Mouse (Mus musculus): ENCODE data around the gene Dnase1l3. TPM values are rescaled to one million over a fixed set of nuclear protein-coding genes. Genes with fewer than 3 reads are reported as not detected.

Dnase1l3 gene
- polyA plus RNA-seq, 1 experiment from 2014 or later: not detected

DNA sequence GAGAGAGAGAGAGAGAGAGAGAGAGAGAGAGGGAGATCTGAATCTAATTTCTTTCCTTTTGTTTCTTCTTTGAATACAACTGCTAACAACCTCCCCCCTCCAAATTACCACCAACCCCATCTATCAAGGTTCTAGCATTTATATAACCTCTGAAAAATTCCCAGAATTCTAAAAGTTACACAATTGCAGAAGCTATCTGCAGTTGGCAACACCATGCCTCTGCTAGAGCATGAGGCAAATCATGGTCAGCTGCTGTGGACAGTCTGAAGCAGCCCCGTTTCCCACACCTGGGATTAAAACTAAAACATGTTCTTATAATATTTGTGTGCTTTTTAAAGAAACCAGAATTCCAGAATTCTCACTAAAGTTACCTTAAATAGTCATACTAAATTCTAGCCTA is 35.4 kb upstream of the Dnase1l3 start:
- Histone ChIP-seq H3K27ac (replicated peaks) (no peak overlapping the region), H3K4me3 (no peak overlapping the region), H3K36me3 (no peaks in the 10 kb centered on the region), H3K9me3 (replicated peaks) (no peaks in the 10 kb centered on the region), H3K4me1 (peaks cover 19% of the 10 kb centered on the region), H3K27me3 (ENCODE audit: low read depth, poor library complexity, severe bottlenecking) (no peaks in the 10 kb centered on the region)
- no peak for DNase-seq (ENCODE audit: low spot score)
- WGBS: 89% methylated on average over 1 of the region's 1 CpGs

- Histone ChIP-seq H3K9me3 (replicated peaks) (no peaks in the 10 kb centered on the region), H3K4me3 (no peak overlapping the region), H3K4me1 (peaks cover 22% of the 10 kb centered on the region), H3K27ac (replicated peaks) (no peak overlapping the region), H3K36me3 (no peaks in the 10 kb centered on the region), H3K27me3 (ENCODE audit: low read depth, poor library complexity, severe bottlenecking) (no peaks in the 10 kb centered on the region)
- DNase-seq (ENCODE audit: low spot score): no peak
- 88% methylated on average over 5 of the region's 5 CpGs for WGBS
These were observed 33.7 kb upstream of the Dnase1l3 start for GRCm38 (mm10) chr14:8028086-8028485.

DNA sequence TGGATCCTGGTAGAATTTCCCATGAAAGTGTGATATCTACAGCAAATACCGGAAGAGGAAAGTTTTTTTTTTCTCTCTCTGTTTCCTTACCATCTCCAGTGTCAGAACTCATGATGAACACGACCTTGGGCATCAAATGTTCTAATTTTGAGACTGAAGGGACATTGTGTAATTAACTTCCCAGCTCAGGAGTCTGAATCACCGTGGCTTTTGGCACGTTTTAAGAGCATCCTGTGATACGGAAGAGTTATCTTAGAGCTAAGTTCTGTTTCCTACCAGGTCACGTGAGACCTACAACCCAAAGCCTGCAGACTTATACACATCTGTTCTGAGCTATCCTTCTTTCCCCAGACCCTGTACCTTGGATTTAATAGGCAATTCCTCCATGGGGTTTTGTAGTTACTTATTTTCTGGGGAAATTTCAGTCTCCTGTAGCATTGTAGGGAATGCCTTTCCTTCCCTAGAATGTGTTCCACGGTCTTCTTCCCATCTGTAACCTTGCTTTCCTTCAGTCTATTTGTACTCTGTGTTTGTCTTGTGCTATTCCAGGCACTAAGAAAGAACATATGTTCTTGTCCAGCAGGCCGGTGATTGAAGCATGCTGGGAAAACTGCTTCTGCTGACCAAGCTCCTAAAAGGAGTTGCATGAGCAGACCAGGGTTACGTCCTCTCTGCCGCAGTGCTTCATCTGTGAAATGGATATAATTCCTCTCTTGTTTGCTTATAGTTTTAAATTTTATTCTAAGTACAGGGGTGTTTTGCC is 32.6 kb upstream of the Dnase1l3 start:
- DNase-seq (ENCODE audit: low spot score): no peak
- Histone ChIP-seq H3K4me1 (peaks cover 16% of the 10 kb centered on the region), H3K36me3 (no peaks in the 10 kb centered on the region), H3K27me3 (ENCODE audit: low read depth, poor library complexity, severe bottlenecking) (no peaks in the 10 kb centered on the region), H3K4me3 (no peak overlapping the region), H3K9me3 (replicated peaks) (no peaks in the 10 kb centered on the region), H3K27ac (replicated peaks) (no peak overlapping the region)
- 88% methylated on average over 10 of the region's 10 CpGs for WGBS

DNA sequence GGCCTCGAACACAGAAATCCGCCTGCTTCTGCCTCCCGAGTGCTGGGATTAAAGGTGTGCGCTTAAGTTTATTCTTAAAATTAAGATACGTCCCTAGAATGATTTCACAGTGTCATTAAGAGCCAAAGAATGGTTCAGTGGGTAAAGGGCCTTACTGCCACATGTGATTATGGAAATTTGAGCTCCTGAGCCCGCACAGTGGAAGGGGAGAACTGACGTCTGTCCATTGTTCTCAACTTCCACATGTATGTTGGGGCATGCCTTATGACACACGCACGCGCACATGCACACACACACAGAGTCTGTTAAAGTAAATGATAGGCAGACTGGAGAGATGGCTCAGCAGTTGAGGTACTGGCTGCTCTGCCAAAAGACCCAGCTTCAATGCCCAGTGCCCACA is 30.6 kb upstream of the Dnase1l3 start:
- WGBS: 92% methylated on average over 10 of the region's 10 CpGs
- no peaks in the 10 kb centered on the region for H3K27me3 ChIP-seq (ENCODE audit: low read depth, poor library complexity, severe bottlenecking)
- H3K27ac ChIP-seq (replicated peaks): no peak overlapping the region
- peaks cover 4% of the 10 kb centered on the region; the same call in 1 of the 2 replicates for H3K4me1 ChIP-seq
- no peak overlapping the region for H3K4me3 ChIP-seq
- H3K9me3 ChIP-seq (replicated peaks): no peaks in the 10 kb centered on the region
- no peak for DNase-seq (ENCODE audit: low spot score)
- H3K36me3 ChIP-seq: no peaks in the 10 kb centered on the region

GRCm38 (mm10) chr14:8024469-8024868 is 30.1 kb upstream of the Dnase1l3 start:
- WGBS: 59% methylated on average over 6 of the region's 6 CpGs
- no peaks in the 10 kb centered on the region for H3K36me3 ChIP-seq
- DNase-seq (ENCODE audit: low spot score): no peak
- H3K27ac ChIP-seq (replicated peaks): no peak overlapping the region
- H3K4me3 ChIP-seq: no peak overlapping the region
- H3K4me1 ChIP-seq: peaks cover 4% of the 10 kb centered on the region; the same call in 1 of the 2 replicates
- no peaks in the 10 kb centered on the region for H3K27me3 ChIP-seq (ENCODE audit: low read depth, poor library complexity, severe bottlenecking)
- no peaks in the 10 kb centered on the region for H3K9me3 ChIP-seq (replicated peaks)

- no peak overlapping the region for H3K27ac ChIP-seq (replicated peaks)
- no peaks in the 10 kb centered on the region for H3K9me3 ChIP-seq (replicated peaks)
- peaks cover 4% of the 10 kb centered on the region; the same call in 1 of the 2 replicates for H3K4me1 ChIP-seq
- H3K27me3 ChIP-seq (ENCODE audit: low read depth, poor library complexity, severe bottlenecking): no peaks in the 10 kb centered on the region
- no peak overlapping the region for H3K4me3 ChIP-seq
- 84% methylated on average over 7 of the region's 7 CpGs for WGBS
- H3K36me3 ChIP-seq: no peaks in the 10 kb centered on the region
- DNase-seq (ENCODE audit: low spot score): no peak
These were observed 26.2 kb upstream of the Dnase1l3 start for GRCm38 (mm10) chr14:8020546-8020945.

DNA sequence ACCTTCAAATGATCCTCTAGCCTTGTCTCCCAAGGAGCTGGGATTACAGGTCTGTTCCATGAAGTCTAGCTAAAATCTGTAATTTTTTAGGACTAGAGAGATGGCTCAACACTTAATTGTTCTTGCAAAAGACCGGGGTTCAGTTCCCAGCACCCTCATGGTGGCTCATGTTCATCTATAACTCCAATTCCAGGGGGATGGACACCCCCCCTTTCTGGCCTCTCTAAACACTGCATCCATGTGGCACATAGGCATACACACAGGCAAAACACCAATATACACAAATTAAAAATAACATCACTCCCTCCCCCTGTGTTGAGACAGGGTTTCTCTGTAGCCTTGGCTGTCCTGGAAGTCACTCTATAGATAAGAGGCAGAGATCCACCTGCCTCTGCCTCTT is 25.6 kb upstream of the Dnase1l3 start:
- 94% methylated on average over 1 of the region's 1 CpGs for WGBS
- no peak overlapping the region for H3K27ac ChIP-seq (replicated peaks)
- H3K4me3 ChIP-seq: no peak overlapping the region
- peaks cover 4% of the 10 kb centered on the region; the same call in 1 of the 2 replicates for H3K4me1 ChIP-seq
- H3K9me3 ChIP-seq (replicated peaks): no peaks in the 10 kb centered on the region
- no peak for DNase-seq (ENCODE audit: low spot score)
- H3K27me3 ChIP-seq (ENCODE audit: low read depth, poor library complexity, severe bottlenecking): no peaks in the 10 kb centered on the region
- H3K36me3 ChIP-seq: no peaks in the 10 kb centered on the region

DNA sequence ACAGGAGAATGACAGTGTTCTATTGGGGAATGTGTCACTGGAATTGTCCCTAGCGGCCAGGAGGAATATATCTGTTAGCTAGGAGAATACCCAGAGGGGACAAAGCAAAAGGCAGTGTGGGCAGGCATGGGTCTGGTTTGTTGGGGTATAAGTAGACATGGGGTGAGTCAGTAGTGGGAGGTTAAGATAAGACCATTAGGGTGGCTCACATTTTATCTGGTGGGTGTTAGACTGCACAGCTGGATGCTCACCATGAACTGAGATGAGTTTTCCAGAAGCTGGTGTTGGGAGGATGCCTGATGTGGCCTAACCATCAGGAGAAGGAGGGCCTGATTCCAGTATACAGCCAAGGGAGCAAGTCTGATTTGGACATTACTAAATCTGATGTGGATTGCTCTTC is 22.6 kb upstream of the Dnase1l3 start:
- H3K36me3 ChIP-seq: no peaks in the 10 kb centered on the region
- WGBS: 80% methylated on average over 1 of the region's 1 CpGs
- no peak overlapping the region for H3K27ac ChIP-seq (replicated peaks)
- H3K4me3 ChIP-seq: no peak overlapping the region
- H3K4me1 ChIP-seq: no peaks in the 10 kb centered on the region
- no peak for DNase-seq (ENCODE audit: low spot score)
- no peaks in the 10 kb centered on the region for H3K27me3 ChIP-seq (ENCODE audit: low read depth, poor library complexity, severe bottlenecking)
- H3K9me3 ChIP-seq (replicated peaks): no peaks in the 10 kb centered on the region

GRCm38 (mm10) chr14:8016276-8016675 is 21.9 kb upstream of the Dnase1l3 start:
- no peak overlapping the region for H3K27ac ChIP-seq (replicated peaks)
- H3K9me3 ChIP-seq (replicated peaks): no peaks in the 10 kb centered on the region
- no peak overlapping the region for H3K4me3 ChIP-seq
- 91% methylated on average over 6 of the region's 6 CpGs for WGBS
- no peak for DNase-seq (ENCODE audit: low spot score)
- no peaks in the 10 kb centered on the region for H3K36me3 ChIP-seq
- H3K27me3 ChIP-seq (ENCODE audit: low read depth, poor library complexity, severe bottlenecking): no peaks in the 10 kb centered on the region
- no peaks in the 10 kb centered on the region for H3K4me1 ChIP-seq

DNA sequence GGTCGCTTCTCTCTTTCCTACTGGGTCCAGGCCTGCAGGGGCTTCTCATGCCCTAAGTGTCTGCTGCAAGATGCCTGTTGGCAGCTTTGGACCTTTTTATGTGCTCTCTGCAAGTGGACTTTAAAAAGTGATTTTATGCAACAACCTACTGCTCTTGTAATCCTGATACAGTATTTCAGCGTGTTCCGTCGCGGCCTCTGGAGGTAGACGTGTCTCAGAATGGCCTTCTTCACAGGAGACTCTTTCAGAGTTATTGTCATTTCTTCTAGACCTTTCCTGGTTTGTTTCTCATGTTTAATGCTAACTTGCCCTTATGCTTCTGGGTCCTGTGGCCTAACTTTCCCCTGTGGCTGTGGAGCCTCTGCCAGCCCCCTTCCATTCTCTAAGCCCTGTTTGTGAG is 21.4 kb upstream of the Dnase1l3 start:
- Histone ChIP-seq H3K27me3 (ENCODE audit: low read depth, poor library complexity, severe bottlenecking) (no peaks in the 10 kb centered on the region), H3K4me3 (no peak overlapping the region), H3K27ac (replicated peaks) (no peak overlapping the region), H3K4me1 (no peaks in the 10 kb centered on the region), H3K36me3 (no peaks in the 10 kb centered on the region), H3K9me3 (replicated peaks) (no peaks in the 10 kb centered on the region)
- 90% methylated on average over 6 of the region's 6 CpGs for WGBS
- DNase-seq (ENCODE audit: low spot score): no peak

- no peaks in the 10 kb centered on the region for H3K36me3 ChIP-seq
- H3K4me3 ChIP-seq: no peak overlapping the region
- no peaks in the 10 kb centered on the region for H3K27me3 ChIP-seq (ENCODE audit: low read depth, poor library complexity, severe bottlenecking)
- WGBS: 85% methylated on average over 6 of the region's 6 CpGs
- H3K27ac ChIP-seq (replicated peaks): no peak overlapping the region
- no peaks in the 10 kb centered on the region for H3K9me3 ChIP-seq (replicated peaks)
- H3K4me1 ChIP-seq: no peaks in the 10 kb centered on the region
- DNase-seq (ENCODE audit: low spot score): no peak
These were observed 17.6 kb upstream of the Dnase1l3 start for GRCm38 (mm10) chr14:8011938-8012337.

GRCm38 (mm10) chr14:8011297-8011696 is 16.9 kb upstream of the Dnase1l3 start:
- DNase-seq (ENCODE audit: low spot score): no peak
- H3K9me3 ChIP-seq (replicated peaks): no peaks in the 10 kb centered on the region
- H3K27ac ChIP-seq (replicated peaks): no peak overlapping the region
- H3K4me1 ChIP-seq: no peaks in the 10 kb centered on the region
- no peaks in the 10 kb centered on the region for H3K36me3 ChIP-seq
- 87% methylated on average over 2 of the region's 2 CpGs for WGBS
- H3K4me3 ChIP-seq: no peak overlapping the region
- H3K27me3 ChIP-seq (ENCODE audit: low read depth, poor library complexity, severe bottlenecking): no peaks in the 10 kb centered on the region

DNA sequence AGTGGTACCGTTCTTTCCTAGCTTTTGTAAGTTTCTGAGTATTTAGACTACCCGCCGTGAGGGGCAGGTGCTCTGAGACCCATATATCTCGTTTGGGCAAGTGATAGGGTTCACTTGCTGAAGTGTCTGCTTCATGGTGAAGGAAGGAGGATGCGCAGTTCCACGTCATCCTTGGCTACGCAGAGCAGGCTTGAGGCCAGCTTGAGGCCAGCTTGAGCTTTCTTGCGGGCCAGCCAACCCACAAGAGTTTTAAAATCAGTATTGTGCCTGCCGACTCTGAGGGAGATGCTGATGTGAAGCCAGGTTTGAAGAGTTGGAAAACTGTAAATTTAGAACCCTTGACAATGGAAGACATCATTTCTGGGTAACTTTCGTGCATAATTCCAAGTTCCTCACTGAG is 13.6 kb upstream of the Dnase1l3 start:
- no peak overlapping the region for H3K27ac ChIP-seq (replicated peaks)
- WGBS: 88% methylated on average over 10 of the region's 10 CpGs
- DNase-seq (ENCODE audit: low spot score): no peak
- peaks cover 11% of the 10 kb centered on the region for H3K27me3 ChIP-seq (ENCODE audit: low read depth, poor library complexity, severe bottlenecking)
- no peak overlapping the region for H3K4me3 ChIP-seq
- no peaks in the 10 kb centered on the region for H3K9me3 ChIP-seq (replicated peaks)
- H3K4me1 ChIP-seq: peaks cover 17% of the 10 kb centered on the region
- H3K36me3 ChIP-seq: no peaks in the 10 kb centered on the region

All from midbrain, embryonic 10.5 days (tissue).